Mouse (Mus musculus) hindbrain, postnatal 0 days (tissue): ENCODE measurements around the gene 4930453N24Rik. TPM values are rescaled to one million over a fixed set of nuclear protein-coding genes. Genes with fewer than 3 reads are reported as not detected.
A peak's percentile ranks its signal among the peaks of the same experiment; 100 is the strongest.

Experiments
- ATAC-seq: fragments of 200-750 bp; cut with Nextera tagmentation; 2 replicates; pipeline ENCODE4 v1.8.0; 2017; ENCODE audit warnings: mild to moderate bottlenecking, moderate TSS enrichment, moderate library complexity
- DNase-seq: peaks from one replicate; pipeline ENCODE4 v3.0.0-alpha.2; 2015; ENCODE audit warnings: low spot score
- H3K27ac ChIP-seq: fragments of 300-500 bp; sonication (generic); 2 replicates; pipeline ENCODE4 v1.5.1; 2014; ENCODE audit warnings: mild to moderate bottlenecking
- H3K27me3 ChIP-seq: fragments of 300-500 bp; sonication (generic); 2 replicates; pipeline ENCODE4 v1.6.1; 2014; ENCODE audit warnings: low read length, mixed read lengths; ENCODE audit not compliant: insufficient read depth
- H3K36me3 ChIP-seq: fragments of 300-500 bp; sonication (generic); 2 replicates; pipeline ENCODE4 v1.6.1; 2014; ENCODE audit warnings: low read length, mixed read lengths; ENCODE audit not compliant: insufficient read depth
- H3K4me1 ChIP-seq: fragments of 300-500 bp; sonication (generic); 2 replicates; pipeline ENCODE4 v1.6.1; 2014; ENCODE audit warnings: antibody characterized with exemption, low read length, mixed read lengths; ENCODE audit not compliant: insufficient read depth
- H3K4me2 ChIP-seq: fragments of 300-500 bp; sonication (generic); 2 replicates; pipeline ENCODE4 v1.6.1; 2014; ENCODE audit warnings: low read depth, mild to moderate bottlenecking, low read length, moderate library complexity, mixed read lengths
- H3K4me3 ChIP-seq: fragments of 300-500 bp; sonication (generic); 2 replicates; pipeline ENCODE4 v1.5.1; 2014; ENCODE audit warnings: low read length
- H3K9ac ChIP-seq: fragments of 300-500 bp; sonication (generic); replicated peaks from 2 replicates; pipeline ENCODE4 v1.6.1; 2014; ENCODE audit warnings: mild to moderate bottlenecking, low read length, moderate library complexity, mixed read lengths
- H3K9me3 ChIP-seq: fragments of 300-500 bp; sonication (generic); 2 replicates; pipeline ENCODE4 v1.6.1; 2016; ENCODE audit warnings: low read length, mixed read lengths
- CTCF ChIP-seq: IDR thresholded peaks from 2 replicates; pipeline ENCODE4 v1.5.1; 2016; ENCODE audit warnings: antibody characterized with exemption, control low read depth, low read depth
- WGBS: fragments of 180-500 bp; shearing (Covaris S2); extraction: QIAGEN DNeasy Blood & Tissue Kit; methylation state at CpG from one replicate; pipeline ENCODE4 v1.1.7; 2014; 5-methylcytosine and 5-hydroxymethylcytosine counted together
- polyA plus RNA-seq: library from polyadenylated mRNA; unstranded; fragments of >200 nt; fragmentation: Nextera tagmentation; extraction: Ambion mirVana; gene quantifications from 2 replicates; pipeline ENCODE4 v1.2.1, GENCODE M21; 2015
- total RNA-seq: library from RNA; depleted of rRNA; stranded (reverse); fragments of >200 nt; gene quantifications from 2 replicates; pipeline ENCODE4 v1.2.3, GENCODE M21; 2014

The 4930453N24Rik gene
- total and polyA plus RNA-seq, 2 experiments from 2014 or later: 11.1 to 17.1 TPM

GRCm38 (mm10) chr16:64789706-64790105 lies 18.7 kb upstream of the 4930453N24Rik start:
- Histone ChIP-seq H3K4me2 (no peak overlapping the region), H3K9ac (no peak overlapping the region), H3K9me3 (no peaks in the 10 kb centered on the region), H3K27ac (no peak overlapping the region), H3K4me3 (no peak overlapping the region), H3K27me3 (no peaks in the 10 kb centered on the region), H3K4me1 (no peaks in the 10 kb centered on the region), H3K36me3 (peaks cover 4% of the 10 kb centered on the region; the same call in 1 of the 2 replicates)
- TF ChIP-seq CTCF: no peak
- WGBS: 96% methylated on average over 3 of the region's 3 CpGs
- no peak for ATAC-seq
- no peak for DNase-seq

GRCm38 (mm10) chr16:64775516-64775915 lies 4.6 kb upstream of the 4930453N24Rik start:
- no peaks in the 10 kb centered on the region for H3K4me1 ChIP-seq
- H3K27me3 ChIP-seq: no peaks in the 10 kb centered on the region
- H3K4me2 ChIP-seq: no peak overlapping the region
- TF ChIP-seq CTCF: no peak
- H3K27ac ChIP-seq: no peak overlapping the region
- no peaks in the 10 kb centered on the region for H3K9me3 ChIP-seq
- WGBS: 83% methylated on average over 1 of the region's 1 CpGs
- H3K9ac ChIP-seq: no peak overlapping the region
- no peaks in the 10 kb centered on the region; the same call in 1 of the 2 replicates for H3K36me3 ChIP-seq
- ATAC-seq (no peak), DNase-seq (no peak)
- no peak overlapping the region for H3K4me3 ChIP-seq

GRCm38 (mm10) chr16:64771431-64771818 lies 464 bp upstream of the 4930453N24Rik start:
- Histone ChIP-seq H3K9me3 (no peaks in the 10 kb centered on the region), H3K4me2 (peak overlapping the region; percentile 67), H3K9ac (peak overlapping the region; percentile 78; the same call in 1 of the 2 replicates), H3K4me3 (peak overlapping the region; percentile 69), H3K36me3 (no peaks in the 10 kb centered on the region), H3K27me3 (no peaks in the 10 kb centered on the region), H3K4me1 (peaks cover 6% of the 10 kb centered on the region; the same call in 1 of the 2 replicates), H3K27ac (peak overlapping the region; percentile 90)
- no peak for DNase-seq
- ATAC-seq: no peak
- no peak for TF ChIP-seq CTCF
- 93% methylated on average over 2 of the region's 2 CpGs for WGBS

- 85% methylated on average over 8 of the region's 8 CpGs for WGBS
- peaks cover 7% of the 10 kb centered on the region for H3K36me3 ChIP-seq
Measured at GRCm38 (mm10) chr16:64766696-64767300, 4.2 kb downstream of the 4930453N24Rik start.

GRCm38 (mm10) chr16:64759245-64759626 lies 11.7 kb downstream of the 4930453N24Rik start:
- Histone ChIP-seq H3K27me3 (no peaks in the 10 kb centered on the region), H3K4me3 (no peak overlapping the region), H3K9me3 (peaks cover 8% of the 10 kb centered on the region; the same call in 1 of the 2 replicates), H3K27ac (no peak overlapping the region), H3K4me1 (no peaks in the 10 kb centered on the region), H3K4me2 (no peak overlapping the region), H3K9ac (no peak overlapping the region), H3K36me3 (peaks cover 7% of the 10 kb centered on the region)
- ATAC-seq (no peak), DNase-seq (no peak)
- 81% methylated on average over 1 of the region's 1 CpGs for WGBS
- no peak for TF ChIP-seq CTCF

More at GRCm38 (mm10) chr16:64766696-64767300, 4.2 kb downstream of the 4930453N24Rik start:
- TF ChIP-seq CTCF: no peak
- H3K27ac ChIP-seq: no peak overlapping the region
- no peaks in the 10 kb centered on the region for H3K27me3 ChIP-seq
- ATAC-seq: no peak
- H3K9ac ChIP-seq: no peak overlapping the region
- H3K9me3 ChIP-seq: peaks cover 8% of the 10 kb centered on the region; the same call in 1 of the 2 replicates
- H3K4me2 ChIP-seq: no peak overlapping the region
- H3K4me3 ChIP-seq: no peak overlapping the region
- H3K4me1 ChIP-seq: peaks cover 6% of the 10 kb centered on the region; the same call in 1 of the 2 replicates
- no peak for DNase-seq

- Histone ChIP-seq H3K4me1 (no peaks in the 10 kb centered on the region), H3K27ac (no peak overlapping the region), H3K9me3 (peaks cover 7% of the 10 kb centered on the region; the same call in 1 of the 2 replicates), H3K9ac (no peak overlapping the region), H3K4me2 (no peak overlapping the region), H3K27me3 (no peaks in the 10 kb centered on the region), H3K4me3 (no peak overlapping the region), H3K36me3 (peaks cover 7% of the 10 kb centered on the region)
- no peak for TF ChIP-seq CTCF
- no peak for DNase-seq
- WGBS: 87% methylated on average over 6 of the region's 6 CpGs
- no peak for ATAC-seq
Measured at GRCm38 (mm10) chr16:64758561-64759244, 12.3 kb downstream of the 4930453N24Rik start.
